Mouse (Mus musculus) ES-E14 (cell line): Measurements from ENCODE around the gene Sbf1.

Experiments
- HCFC1 ChIP-seq: IDR thresholded peaks from 2 replicates; pipeline ENCODE4 v1.6.1; 2012; ENCODE audit warnings: low read length, inconsistent platforms, borderline replicate concordance; ENCODE audit not compliant: insufficient read depth
- MAFK ChIP-seq: IDR thresholded peaks from 2 replicates; pipeline ENCODE4 v1.6.1; 2014; ENCODE audit warnings: mild to moderate bottlenecking, low read depth, low read length, inconsistent platforms; ENCODE audit not compliant: insufficient read depth
- ZC3H11A ChIP-seq: IDR thresholded peaks from 2 replicates; pipeline ENCODE4 v1.6.1; 2012; ENCODE audit warnings: low read depth, mild to moderate bottlenecking, inconsistent platforms, low read length, borderline replicate concordance

- TF ChIP-seq ZC3H11A, result no peak; the same call in 1 of the 2 replicates
- peak; percentile 68 for TF ChIP-seq HCFC1
- TF ChIP-seq MAFK, result no peak
These were observed 40.4 kb upstream of the Sbf1 start, which contains the start of the genes Lmf2 and Ncaph2 for GRCm38 (mm10) chr15:89355241-89356187.
